Mouse (Mus musculus) heart, embryonic 16.5 days (tissue): ENCODE results near the gene Slc22a23. TPM values are rescaled to one million over a fixed set of nuclear protein-coding genes. Genes with fewer than 3 reads are reported as not detected.

Experiments used
- ATAC-seq: fragments of 200-750 bp; cut with Nextera tagmentation; replicated peaks from 2 replicates; pipeline ENCODE4 v1.8.0; 2017; ENCODE audit warnings: moderate number of reproducible peaks; ENCODE audit not compliant: insufficient read depth, low FRiP score; ENCODE audit errors: extremely low read depth
- H3K27ac ChIP-seq: fragments of 300-500 bp; sonication (generic); 2 replicates; pipeline ENCODE4 v1.5.1; 2014; ENCODE audit warnings: mild to moderate bottlenecking, low read length, control low read depth, moderate library complexity
- H3K27me3 ChIP-seq: fragments of 300-500 bp; sonication (generic); 2 replicates; pipeline ENCODE4 v1.6.1; 2014; ENCODE audit warnings: low read length, mixed read lengths; ENCODE audit not compliant: control insufficient read depth, insufficient read depth
- H3K36me3 ChIP-seq: fragments of 300-500 bp; sonication (generic); 2 replicates; pipeline ENCODE4 v1.6.1; 2014; ENCODE audit not compliant: control insufficient read depth, insufficient read depth
- H3K4me1 ChIP-seq: fragments of 300-500 bp; sonication (generic); 2 replicates; pipeline ENCODE4 v1.6.1; 2014; ENCODE audit warnings: low read length, mixed read lengths; ENCODE audit not compliant: control insufficient read depth, insufficient read depth
- H3K4me2 ChIP-seq: fragments of 300-500 bp; sonication (generic); 2 replicates; pipeline ENCODE4 v1.6.1; 2014; ENCODE audit warnings: low read depth, mild to moderate bottlenecking, control low read depth, low read length
- H3K4me3 ChIP-seq: fragments of 300-500 bp; sonication (generic); 2 replicates; pipeline ENCODE4 v1.5.1; 2014; ENCODE audit warnings: mild to moderate bottlenecking, control low read depth, low read length
- H3K9ac ChIP-seq: fragments of 300-500 bp; sonication (generic); 2 replicates; pipeline ENCODE4 v1.6.1; 2014; ENCODE audit warnings: low read length, control low read depth
- H3K9me3 ChIP-seq: fragments of 300-500 bp; sonication (generic); replicated peaks from 2 replicates; pipeline ENCODE4 v1.6.1; 2016; ENCODE audit warnings: low read length; ENCODE audit not compliant: control insufficient read depth
- WGBS: fragments of 180-500 bp; shearing (Covaris S2); extraction: QIAGEN DNeasy Blood & Tissue Kit; methylation state at CpG from one replicate; pipeline ENCODE4 v1.1.7; 2014; 5-methylcytosine and 5-hydroxymethylcytosine counted together
- polyA plus RNA-seq: library from polyadenylated mRNA; unstranded; fragments of >200 nt; fragmentation: Nextera tagmentation; extraction: Ambion mirVana; gene quantifications from 2 replicates; pipeline ENCODE4 v1.2.1, GENCODE M21; 2015

Gene Slc22a23
- polyA plus RNA-seq, 1 experiment from 2014 or later = 3.3 TPM

- Histone ChIP-seq H3K4me3 (no peak overlapping the region), H3K4me2 (no peak overlapping the region), H3K9me3 (no peaks in the 10 kb centered on the region), H3K36me3 (no peaks in the 10 kb centered on the region), H3K27ac (peak overlapping the region; percentile 73), H3K9ac (no peak overlapping the region), H3K27me3 (no peaks in the 10 kb centered on the region), H3K4me1 (peaks cover 46% of the 10 kb centered on the region)
- no peak for ATAC-seq
- 71% methylated on average over 4 of the region's 5 CpGs for WGBS
These were observed 191.5 kb downstream of the Slc22a23 start for GRCm38 (mm10) chr13:34153254-34154011.

DNA sequence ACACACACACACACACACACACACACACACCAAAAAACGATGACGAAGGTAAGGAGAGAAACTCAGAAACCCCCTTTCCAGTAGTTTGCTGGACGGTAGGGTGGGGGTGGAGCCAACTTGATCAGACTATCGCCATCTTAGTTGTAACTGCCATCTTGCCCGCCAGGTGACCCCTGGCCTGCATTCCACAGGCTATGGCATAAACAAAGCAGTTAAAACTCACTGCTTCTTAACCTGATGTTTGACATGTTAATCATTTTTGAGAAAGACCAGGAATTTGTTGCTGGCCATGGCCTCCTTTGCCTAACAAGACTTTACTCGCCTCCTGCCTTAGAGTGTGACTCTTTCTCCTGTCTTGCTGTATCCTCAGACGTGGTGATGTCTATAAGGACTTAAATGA is 192.3 kb downstream of the Slc22a23 start:
- Histone ChIP-seq H3K27me3 (no peaks in the 10 kb centered on the region), H3K27ac (no peak overlapping the region), H3K4me2 (no peak overlapping the region), H3K9ac (no peak overlapping the region), H3K4me1 (peaks cover 51% of the 10 kb centered on the region), H3K36me3 (no peaks in the 10 kb centered on the region), H3K4me3 (no peak overlapping the region), H3K9me3 (no peaks in the 10 kb centered on the region)
- WGBS = 69% methylated on average over 7 of the region's 7 CpGs
- ATAC-seq = no peak

DNA sequence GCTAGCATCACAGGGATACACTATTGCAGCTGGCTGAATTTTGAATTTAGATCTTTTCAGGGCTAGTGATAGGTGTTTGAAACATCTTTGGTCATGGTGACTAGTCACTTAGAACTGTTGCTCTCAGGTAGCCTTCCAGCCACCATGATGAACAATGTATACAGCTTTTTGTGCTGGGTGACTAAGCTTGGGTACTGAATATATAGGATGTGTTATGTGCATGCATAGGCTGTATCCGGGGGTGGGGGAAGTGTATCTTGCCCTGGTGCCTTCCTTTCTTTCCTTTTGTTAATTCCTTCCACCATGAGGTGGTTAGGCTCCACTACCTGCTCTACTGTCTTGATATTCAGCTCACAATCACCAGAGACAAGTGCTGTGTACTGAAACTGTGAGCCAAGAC is 193.6 kb downstream of the Slc22a23 start:
- Histone ChIP-seq H3K27ac (no peak overlapping the region), H3K4me3 (no peak overlapping the region), H3K9ac (no peak overlapping the region), H3K36me3 (no peaks in the 10 kb centered on the region), H3K4me2 (no peak overlapping the region), H3K4me1 (peaks cover 43% of the 10 kb centered on the region), H3K27me3 (no peaks in the 10 kb centered on the region), H3K9me3 (no peaks in the 10 kb centered on the region)
- WGBS = 84% methylated on average over 1 of the region's 1 CpGs
- ATAC-seq = no peak

- Histone ChIP-seq H3K9me3 (no peaks in the 10 kb centered on the region), H3K4me1 (peaks cover 41% of the 10 kb centered on the region), H3K4me3 (peak overlapping the region; percentile 26), H3K4me2 (peak overlapping the region; percentile 53), H3K9ac (peak overlapping the region; percentile 63), H3K27me3 (no peaks in the 10 kb centered on the region), H3K27ac (peak overlapping the region; percentile 87), H3K36me3 (no peaks in the 10 kb centered on the region)
- 0 out of 2 replicates have a peak, but pooled peaks have one; percentile 7 for ATAC-seq
- 11% methylated on average over 19 of the region's 19 CpGs for WGBS
These were observed 194.5 kb downstream of the Slc22a23 start for GRCm38 (mm10) chr13:34150271-34151027.

- Histone ChIP-seq H3K27ac (peak overlapping the region; percentile 87), H3K9ac (peak overlapping the region; percentile 68), H3K9me3 (no peaks in the 10 kb centered on the region), H3K4me1 (peaks cover 38% of the 10 kb centered on the region), H3K4me2 (peak overlapping the region; percentile 80), H3K27me3 (no peaks in the 10 kb centered on the region), H3K36me3 (no peaks in the 10 kb centered on the region), H3K4me3 (peak overlapping the region; percentile 55)
- ATAC-seq = no peak
- 54% methylated on average over 5 of the region's 5 CpGs for WGBS
These were observed 195.4 kb downstream of the Slc22a23 start for GRCm38 (mm10) chr13:34149463-34150176.

GRCm38 (mm10) chr13:34148767-34149392 is 196.1 kb downstream of the Slc22a23 start:
- H3K4me3 ChIP-seq = peak overlapping the region; percentile 55
- peak overlapping the region; percentile 80 for H3K4me2 ChIP-seq
- peak; percentile 71 for ATAC-seq
- no peaks in the 10 kb centered on the region for H3K27me3 ChIP-seq
- H3K9me3 ChIP-seq = no peaks in the 10 kb centered on the region
- peak overlapping the region; percentile 87 for H3K27ac ChIP-seq
- H3K36me3 ChIP-seq = no peaks in the 10 kb centered on the region
- peaks cover 31% of the 10 kb centered on the region for H3K4me1 ChIP-seq
- WGBS = 2% methylated on average over 23 of the region's 23 CpGs
- peak overlapping the region; percentile 68 for H3K9ac ChIP-seq

- Histone ChIP-seq H3K9ac (no peak overlapping the region), H3K9me3 (no peaks in the 10 kb centered on the region), H3K4me2 (peak overlapping the region; percentile 80), H3K36me3 (no peaks in the 10 kb centered on the region), H3K27me3 (no peaks in the 10 kb centered on the region), H3K4me1 (peaks cover 26% of the 10 kb centered on the region), H3K4me3 (peak overlapping the region; percentile 55; the same call in 1 of the 2 replicates), H3K27ac (peak overlapping the region; percentile 87)
- ATAC-seq = no peak
- WGBS = 75% methylated on average over 3 of the region's 3 CpGs
These were observed 196.8 kb downstream of the Slc22a23 start for GRCm38 (mm10) chr13:34148181-34148580.

- H3K27ac ChIP-seq = no peak overlapping the region
- no peak overlapping the region for H3K4me2 ChIP-seq
- H3K4me1 ChIP-seq = peaks cover 24% of the 10 kb centered on the region
- no peak overlapping the region for H3K9ac ChIP-seq
- ATAC-seq = no peak
- H3K9me3 ChIP-seq = no peaks in the 10 kb centered on the region
- H3K36me3 ChIP-seq = no peaks in the 10 kb centered on the region
- no peaks in the 10 kb centered on the region for H3K27me3 ChIP-seq
- H3K4me3 ChIP-seq = no peak overlapping the region
- 67% methylated on average over 3 of the region's 3 CpGs for WGBS
These were observed 198.1 kb downstream of the Slc22a23 start for GRCm38 (mm10) chr13:34146916-34147315.
